Mouse (Mus musculus) neural tube, postnatal 0 days (tissue): ENCODE measurements around the gene Atg5. TPM values are rescaled to one million over a fixed set of nuclear protein-coding genes. Genes with fewer than 3 reads are reported as not detected.

Source experiments
- microRNA counts: library from miRNA; unstranded; fragments of <30 nt; microRNA quantifications from one replicate; lab custom pipeline; 2015
- microRNA-seq: library from miRNA; unstranded; fragments of <30 nt; microRNA quantifications from one replicate; pipeline ENCODE4, GENCODE M21; 2016
- polyA plus RNA-seq: library from polyadenylated mRNA; unstranded; fragments of >200 nt; fragmentation: Nextera tagmentation; extraction: Ambion mirVana; gene quantifications from 2 replicates; pipeline ENCODE4 v1.2.1, GENCODE M21; 2015

The Atg5 gene
- 41.2 and 42.0 TPM in 2 replicates for polyA plus RNA-seq

DNA sequence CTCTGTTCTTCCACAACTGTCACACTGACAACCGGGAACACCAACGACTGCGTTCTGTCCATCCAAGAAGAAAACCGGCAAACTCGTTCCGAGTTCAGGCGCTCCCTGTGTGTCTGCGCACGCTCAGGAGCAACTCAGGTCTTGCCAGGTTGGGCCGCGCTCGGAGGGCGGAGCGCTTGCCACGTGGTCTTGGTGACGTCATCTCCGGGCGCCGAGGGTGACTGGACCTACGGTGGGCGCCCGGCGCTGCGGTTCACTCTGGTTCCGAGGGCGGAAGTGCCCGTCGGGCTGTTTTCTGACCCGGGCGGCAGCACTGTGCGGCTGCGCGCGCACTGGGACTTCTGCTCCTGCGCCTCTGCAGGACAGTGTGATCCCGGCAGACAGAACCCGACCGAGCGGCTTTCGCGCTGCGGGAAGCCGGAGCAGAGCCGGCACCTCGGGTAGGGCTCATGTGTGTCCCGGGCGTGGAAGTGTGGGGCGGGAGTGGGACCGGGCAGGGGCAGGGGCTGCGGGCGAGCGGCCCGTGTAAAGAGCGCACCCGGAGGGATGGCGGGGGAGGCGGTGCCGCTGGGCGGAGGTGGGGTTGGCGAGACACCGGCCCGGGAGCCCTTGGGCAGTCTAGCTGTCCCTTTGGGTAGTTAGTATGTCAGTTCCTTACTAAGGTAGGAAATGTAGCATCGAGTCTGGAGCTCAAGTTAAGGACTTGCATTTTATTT is at the start of gene Atg5:
Gene Atg5 (plus strand): TSS at position 214 of the 716 bp plus-strand sequence.

MicroRNAs encoded within 50 kb of the gene (microRNA counts, 519-probe panel; counts per million panel counts)
- microRNA mmu-miR-1929 (lab: Ali Mortazavi, UCI): 40.5 counts per million

Small RNAs within 50 kb of the gene (microRNA-seq; reads per million reads assigned to microRNA genes)
- not detected for gene Mir1929

Other genes with a start within 250 kb of the Atg5 start
- gene Crybg1, start 119.5 kb upstream of the Atg5 start, polyA plus RNA-seq: 0.11 and 0.19 TPM in 2 replicates